Mouse (Mus musculus) megakaryocyte, embryonic 14.5 days (primary cell): Measurements from ENCODE around the gene Dpm3. TPM values are rescaled to one million over a fixed set of nuclear protein-coding genes. Genes with fewer than 3 reads are reported as not detected.
"Not testable (repeated sequence)": the region's sequence is repeated elsewhere in the genome, so short reads cannot be mapped to it uniquely, and the experiment has no call there.

ENCODE experiments used
- H3K27me3 ChIP-seq: replicated peaks from 2 replicates; pipeline ENCODE3; 2012; ENCODE audit warnings: inconsistent platforms
- H3K36me3 ChIP-seq: replicated peaks from 2 replicates; pipeline ENCODE3; 2012; ENCODE audit warnings: low read length, inconsistent platforms, mixed read lengths
- H3K4me1 ChIP-seq: 2 replicates; pipeline ENCODE4 v1.6.1; 2012; ENCODE audit warnings: inconsistent platforms
- H3K4me3 ChIP-seq: replicated peaks from 2 replicates; pipeline ENCODE3; 2012; ENCODE audit warnings: moderate library complexity, mild to moderate bottlenecking, inconsistent platforms
- H3K9me3 ChIP-seq: 2 replicates; pipeline ENCODE4 v1.6.1; 2012; ENCODE audit warnings: inconsistent platforms
- FLI1 ChIP-seq: IDR thresholded peaks from 2 replicates; pipeline ENCODE4 v1.6.1; 2012; ENCODE audit warnings: low read length, inconsistent platforms, mixed read lengths
- GATA1 ChIP-seq: IDR thresholded peaks from 3 replicates; pipeline ENCODE4 v1.6.1; 2012; ENCODE audit warnings: mixed read lengths, low read length, inconsistent platforms, borderline replicate concordance
- polyA plus RNA-seq: library from polyadenylated mRNA; stranded (reverse); fragments of >175 nt; gene quantifications from 2 replicates; pipeline ENCODE4 v1.2.3, GENCODE M21; 2012; ENCODE audit warnings: low replicate concordance; ENCODE audit not compliant: insufficient read depth

Gene Dpm3
- 435 and 701 TPM in 2 replicates for polyA plus RNA-seq

GRCm38 (mm10) chr3:89259076-89259475 lies at the start of gene Dpm3:
Dpm3 (plus strand) TSS chr3:89259358.
- TF ChIP-seq GATA1 (no peak), FLI1 (no peak)
- Histone ChIP-seq H3K36me3 (no peaks in the 10 kb centered on the region), H3K4me3 (no peak within 1 kb of the TSS), H3K9me3 (0 out of 2 replicates have a peak, but pooled peaks cover 1% of the 10 kb centered on the region), H3K4me1 (peaks cover 45% of the 10 kb centered on the region), H3K27me3 (peaks cover 18% of the 10 kb centered on the region)

- Histone ChIP-seq H3K9me3 (no peaks in the 10 kb centered on the region), H3K4me1 (peaks cover 41% of the 10 kb centered on the region), H3K36me3 (peaks cover 74% of the 10 kb centered on the region), H3K4me3 (no peak overlapping the region), H3K27me3 (no peaks in the 10 kb centered on the region)
- TF ChIP-seq GATA1 (no peak), FLI1 (no peak)
These were observed 49.4 kb upstream of the Dpm3 start for GRCm38 (mm10) chr3:89209731-89210130.

GRCm38 (mm10) chr3:89210162-89210561 lies 49.0 kb upstream of the Dpm3 start:
- TF ChIP-seq FLI1 (no peak), GATA1 (no peak)
- Histone ChIP-seq H3K4me1 (peaks cover 46% of the 10 kb centered on the region), H3K36me3 (peaks cover 69% of the 10 kb centered on the region), H3K4me3 (no peak overlapping the region), H3K9me3 (no peaks in the 10 kb centered on the region), H3K27me3 (peaks cover 1% of the 10 kb centered on the region)

GRCm38 (mm10) chr3:89210731-89211130 lies 48.4 kb upstream of the Dpm3 start:
- Histone ChIP-seq H3K4me3 (no peak overlapping the region), H3K36me3 (peaks cover 64% of the 10 kb centered on the region), H3K4me1 (peaks cover 51% of the 10 kb centered on the region), H3K27me3 (peaks cover 2% of the 10 kb centered on the region), H3K9me3 (no peaks in the 10 kb centered on the region)
- no peak for TF ChIP-seq GATA1
- TF ChIP-seq FLI1, result no peak

- TF ChIP-seq GATA1, result no peak
- TF ChIP-seq FLI1, result no peak
- peaks cover 31% of the 10 kb centered on the region for H3K36me3 ChIP-seq
- peak overlapping the region; percentile 99 for H3K4me3 ChIP-seq
- H3K9me3 ChIP-seq, result no peaks in the 10 kb centered on the region
- H3K27me3 ChIP-seq, result peaks cover 26% of the 10 kb centered on the region
- H3K4me1 ChIP-seq, result peaks cover 69% of the 10 kb centered on the region
These were observed 45.2 kb upstream of the Dpm3 start for GRCm38 (mm10) chr3:89213803-89214530.

GRCm38 (mm10) chr3:89214681-89215411 lies 44.3 kb upstream of the Dpm3 start, which contains the start of gene Thbs3:
Thbs3 (plus strand) TSS chr3:89215180.
- peaks cover 75% of the 10 kb centered on the region for H3K4me1 ChIP-seq
- peak within 1 kb of the TSS; percentile 99 for H3K4me3 ChIP-seq
- H3K9me3 ChIP-seq, result no peaks in the 10 kb centered on the region
- peaks cover 33% of the 10 kb centered on the region for H3K27me3 ChIP-seq
- TF ChIP-seq GATA1, result no peak
- TF ChIP-seq FLI1, result no peak
- H3K36me3 ChIP-seq, result peaks cover 23% of the 10 kb centered on the region

GRCm38 (mm10) chr3:89215853-89216252 lies 43.3 kb upstream of the Dpm3 start:
- Histone ChIP-seq H3K4me1 (peaks cover 73% of the 10 kb centered on the region), H3K4me3 (peak overlapping the region; percentile 67), H3K9me3 (no peaks in the 10 kb centered on the region), H3K27me3 (peaks cover 37% of the 10 kb centered on the region), H3K36me3 (peaks cover 12% of the 10 kb centered on the region)
- TF ChIP-seq FLI1, result no peak
- no peak for TF ChIP-seq GATA1

- Histone ChIP-seq H3K27me3 (peaks cover 42% of the 10 kb centered on the region), H3K4me1 (peaks cover 74% of the 10 kb centered on the region)
- not testable (repeated sequence) for H3K4me3 ChIP-seq, H3K36me3 ChIP-seq, H3K9me3 ChIP-seq
These were observed 42.8 kb upstream of the Dpm3 start for GRCm38 (mm10) chr3:89216407-89216806.

- H3K4me3 ChIP-seq, result peak overlapping the region; percentile 46
- H3K9me3 ChIP-seq, result no peaks in the 10 kb centered on the region
- H3K27me3 ChIP-seq, result peaks cover 51% of the 10 kb centered on the region
- TF ChIP-seq FLI1 (no peak), GATA1 (no peak)
- no peaks in the 10 kb centered on the region for H3K36me3 ChIP-seq
- H3K4me1 ChIP-seq, result peaks cover 58% of the 10 kb centered on the region
These were observed 40.9 kb upstream of the Dpm3 start for GRCm38 (mm10) chr3:89218271-89218670.

GRCm38 (mm10) chr3:89219546-89219945 lies 39.6 kb upstream of the Dpm3 start:
- Histone ChIP-seq H3K27me3 (peaks cover 64% of the 10 kb centered on the region), H3K9me3 (no peaks in the 10 kb centered on the region)
- no peak for TF ChIP-seq GATA1

More at GRCm38 (mm10) chr3:89219546-89219945, 39.6 kb upstream of the Dpm3 start:
- Histone ChIP-seq H3K4me3 (no peak overlapping the region), H3K4me1 (peaks cover 57% of the 10 kb centered on the region), H3K36me3 (no peaks in the 10 kb centered on the region)
